Mouse (Mus musculus) heart, embryonic 12.5 days (tissue): Measurements from ENCODE around the gene Gdf9. TPM values are rescaled to one million over a fixed set of nuclear protein-coding genes. Genes with fewer than 3 reads are reported as not detected.

Experiments
- ATAC-seq: fragments of 200-750 bp; cut with Nextera tagmentation; 2 replicates; pipeline ENCODE4 v1.8.0; 2017; ENCODE audit warnings: moderate TSS enrichment, moderate library complexity; ENCODE audit not compliant: insufficient number of reproducible peaks, low FRiP score
- H3K27ac ChIP-seq: fragments of 300-500 bp; sonication (generic); 2 replicates; pipeline ENCODE4 v1.5.1; 2016; ENCODE audit warnings: mild to moderate bottlenecking, moderate library complexity; ENCODE audit not compliant: poor library complexity, severe bottlenecking
- H3K27me3 ChIP-seq: fragments of 300-500 bp; sonication (generic); replicated peaks from 2 replicates; pipeline ENCODE4 v1.6.1; 2016; ENCODE audit warnings: mild to moderate bottlenecking, moderate library complexity
- H3K36me3 ChIP-seq: fragments of 300-500 bp; sonication (generic); 2 replicates; pipeline ENCODE4 v1.6.1; 2016; ENCODE audit warnings: mild to moderate bottlenecking, moderate library complexity
- H3K4me1 ChIP-seq: fragments of 300-500 bp; sonication (generic); replicated peaks from 2 replicates; pipeline ENCODE4 v1.6.1; 2016; ENCODE audit warnings: mild to moderate bottlenecking
- H3K4me2 ChIP-seq: fragments of 300-500 bp; sonication (generic); 2 replicates; pipeline ENCODE4 v1.6.1; 2016; ENCODE audit warnings: mild to moderate bottlenecking, moderate library complexity
- H3K4me3 ChIP-seq: fragments of 300-500 bp; sonication (generic); 2 replicates; pipeline ENCODE4 v1.5.1; 2016; ENCODE audit warnings: mild to moderate bottlenecking
- H3K9ac ChIP-seq: fragments of 300-500 bp; sonication (generic); 2 replicates; pipeline ENCODE4 v1.6.1; 2016; ENCODE audit warnings: mild to moderate bottlenecking, moderate library complexity
- H3K9me3 ChIP-seq: fragments of 300-500 bp; sonication (generic); replicated peaks from 2 replicates; pipeline ENCODE4 v1.6.1; 2016; ENCODE audit warnings: mild to moderate bottlenecking, moderate library complexity
- WGBS: fragments of 180-500 bp; shearing (Covaris S2); methylation state at CpG from one replicate; pipeline ENCODE4 v1.1.7; 2016; 5-methylcytosine and 5-hydroxymethylcytosine counted together
- polyA plus RNA-seq: library from polyadenylated mRNA; unstranded; fragments of >200 nt; fragmentation: Nextera tagmentation; extraction: Ambion mirVana; gene quantifications from 2 replicates; pipeline ENCODE4 v1.2.1, GENCODE M21; 2016

Gene Gdf9
- polyA plus RNA-seq, 1 experiment from 2014 or later: 0.56 TPM

- Histone ChIP-seq H3K36me3 (no peaks in the 10 kb centered on the region), H3K4me3 (peak overlapping the region; percentile 55), H3K9me3 (no peaks in the 10 kb centered on the region; the same call in 1 of the 2 replicates), H3K9ac (peak overlapping the region; percentile 54), H3K27ac (no peak overlapping the region), H3K27me3 (peaks cover 72% of the 10 kb centered on the region), H3K4me1 (peaks cover 19% of the 10 kb centered on the region), H3K4me2 (peak overlapping the region; percentile 88)
- peak; percentile 46; the same call in 1 of the 2 replicates for ATAC-seq
- WGBS: 5% methylated on average over 79 of the region's 79 CpGs
Measured at GRCm38 (mm10) chr11:53478383-53479170, 47.8 kb downstream of the Gdf9 start.

DNA sequence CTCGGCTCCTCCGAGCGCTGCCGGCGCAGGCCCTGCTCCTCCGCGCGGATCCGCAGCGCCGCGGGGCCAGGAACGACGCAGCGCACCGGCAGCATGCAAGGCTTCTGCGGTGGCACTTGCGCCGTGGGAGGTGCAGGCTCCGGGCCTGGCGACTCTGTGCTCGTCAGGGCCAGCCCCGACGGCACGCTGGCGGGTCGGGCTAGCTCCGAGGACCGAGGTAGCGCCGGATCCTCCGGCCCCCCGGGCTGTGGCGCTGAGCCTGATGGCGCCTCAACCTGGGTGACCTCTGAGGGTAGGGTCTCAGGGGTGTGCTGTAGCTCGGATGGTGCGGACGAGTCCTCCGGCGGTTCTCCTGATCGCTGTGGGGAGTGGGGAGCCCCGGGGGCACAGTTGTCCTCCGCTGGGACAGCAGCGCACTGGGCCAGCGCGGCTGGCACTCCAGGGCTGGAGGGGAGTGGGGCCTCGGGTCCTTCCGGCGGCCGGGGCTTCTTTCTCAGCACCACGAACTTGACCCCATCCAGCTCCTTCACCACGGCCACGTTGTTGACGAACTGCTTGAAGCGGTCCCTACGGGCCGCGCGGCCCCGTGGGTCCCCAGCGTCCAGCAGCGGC, 48.5 kb downstream of the Gdf9 start:
- WGBS: under 1% methylated on average over 62 of the region's 62 CpGs
- Histone ChIP-seq H3K9ac (peak overlapping the region; percentile 54), H3K4me3 (peak overlapping the region; percentile 55), H3K36me3 (no peaks in the 10 kb centered on the region), H3K4me1 (peaks cover 19% of the 10 kb centered on the region), H3K27me3 (peaks cover 65% of the 10 kb centered on the region), H3K9me3 (no peaks in the 10 kb centered on the region), H3K27ac (no peak overlapping the region), H3K4me2 (peak overlapping the region; percentile 88)
- ATAC-seq: peak; percentile 35; the same call in 1 of the 2 replicates

DNA sequence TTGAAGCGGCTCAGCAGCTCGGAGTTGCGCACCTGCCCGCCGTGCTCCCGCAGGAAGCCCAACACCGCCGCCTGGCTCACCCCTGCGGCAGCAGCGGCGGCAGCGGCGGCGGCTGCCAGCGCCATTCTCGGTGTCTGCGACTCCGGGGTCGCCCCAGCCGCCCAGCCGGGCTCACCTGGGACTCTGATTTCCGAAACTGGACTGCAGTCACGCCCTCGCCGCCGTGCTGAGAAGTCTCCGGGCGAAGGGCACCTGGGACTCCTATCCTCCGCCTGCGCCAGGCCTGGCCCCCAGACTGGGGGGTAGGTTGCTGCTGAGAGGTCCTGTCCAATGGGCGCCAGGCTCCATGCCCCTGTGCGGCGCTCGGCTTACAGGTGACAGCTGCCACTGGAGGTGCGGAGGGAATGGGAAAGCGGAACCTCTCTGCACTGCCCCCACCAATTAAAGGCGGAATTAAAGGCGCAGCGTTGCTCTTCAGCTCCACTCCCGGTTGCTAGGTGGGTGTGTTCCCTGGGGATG, 49.0 kb downstream of the Gdf9 start, which contains the start of the genes Gm9945 and Sowaha:
Gene Gm9945, plus strand, starts transcription at position 384 of the 519 bp plus-strand sequence.
Gene Sowaha, minus strand, starts transcription at position 492 of the 519 bp plus-strand sequence.
- H3K36me3 ChIP-seq: no peaks in the 10 kb centered on the region
- H3K4me1 ChIP-seq: peaks cover 19% of the 10 kb centered on the region
- H3K4me2 ChIP-seq: peak within 1 kb of the TSS; percentile 88
- no peaks in the 10 kb centered on the region for H3K9me3 ChIP-seq
- no peak within 1 kb of the TSS for H3K27ac ChIP-seq
- 4% methylated on average over 40 of the region's 40 CpGs for WGBS
- peak; percentile 33 for ATAC-seq
- peaks cover 59% of the 10 kb centered on the region for H3K27me3 ChIP-seq
- H3K9ac ChIP-seq: peak within 1 kb of the TSS; percentile 54
- H3K4me3 ChIP-seq: peak within 1 kb of the TSS; percentile 55

DNA sequence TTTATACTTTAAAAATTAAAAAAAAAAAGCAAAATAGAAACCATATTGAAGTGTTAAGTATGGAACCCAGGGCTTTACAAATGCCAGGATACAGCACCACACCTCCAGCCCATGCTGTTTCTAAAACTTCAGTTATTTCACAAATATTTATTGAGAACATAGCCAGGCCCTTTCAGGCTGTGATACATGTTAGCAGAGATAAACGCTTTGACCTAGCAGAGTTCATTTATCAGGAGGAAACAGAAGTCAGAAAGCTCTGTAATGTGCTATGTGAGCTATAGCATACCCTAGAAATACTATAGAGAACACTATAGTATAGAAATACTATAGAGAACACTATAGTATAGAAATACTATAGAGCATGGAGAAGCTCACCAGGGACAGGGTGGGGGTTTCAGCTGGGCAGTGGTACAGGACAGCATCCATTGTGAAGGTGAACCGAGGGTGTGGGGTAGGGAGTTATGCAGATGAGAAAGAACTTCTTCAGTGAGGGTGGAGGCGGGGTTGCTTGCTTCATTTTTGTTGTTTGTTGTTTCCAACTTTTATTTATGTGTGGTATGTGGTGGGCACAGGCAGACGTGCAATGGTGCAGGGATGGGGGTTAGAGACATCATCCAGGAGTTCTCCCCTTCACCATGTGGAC, 50.4 kb downstream of the Gdf9 start:
- no peaks in the 10 kb centered on the region for H3K36me3 ChIP-seq
- H3K27me3 ChIP-seq: peaks cover 52% of the 10 kb centered on the region
- ATAC-seq: peak; percentile 37; the same call in 1 of the 2 replicates
- H3K9ac ChIP-seq: no peak overlapping the region
- H3K4me1 ChIP-seq: peaks cover 19% of the 10 kb centered on the region
- H3K4me3 ChIP-seq: no peak overlapping the region
- WGBS: 66% methylated on average over 4 of the region's 4 CpGs
- no peak overlapping the region for H3K27ac ChIP-seq
- H3K9me3 ChIP-seq: no peaks in the 10 kb centered on the region
- no peak overlapping the region for H3K4me2 ChIP-seq

- Histone ChIP-seq H3K4me3 (no peak overlapping the region), H3K36me3 (no peaks in the 10 kb centered on the region), H3K27ac (no peak overlapping the region), H3K9ac (no peak overlapping the region), H3K9me3 (no peaks in the 10 kb centered on the region), H3K27me3 (peaks cover 57% of the 10 kb centered on the region), H3K4me1 (peaks cover 28% of the 10 kb centered on the region), H3K4me2 (no peak overlapping the region)
- WGBS: 52% methylated on average over 9 of the region's 9 CpGs
- no peak; the same call in 1 of the 2 replicates for ATAC-seq
Measured at GRCm38 (mm10) chr11:53483159-53483891, 52.5 kb downstream of the Gdf9 start.

DNA sequence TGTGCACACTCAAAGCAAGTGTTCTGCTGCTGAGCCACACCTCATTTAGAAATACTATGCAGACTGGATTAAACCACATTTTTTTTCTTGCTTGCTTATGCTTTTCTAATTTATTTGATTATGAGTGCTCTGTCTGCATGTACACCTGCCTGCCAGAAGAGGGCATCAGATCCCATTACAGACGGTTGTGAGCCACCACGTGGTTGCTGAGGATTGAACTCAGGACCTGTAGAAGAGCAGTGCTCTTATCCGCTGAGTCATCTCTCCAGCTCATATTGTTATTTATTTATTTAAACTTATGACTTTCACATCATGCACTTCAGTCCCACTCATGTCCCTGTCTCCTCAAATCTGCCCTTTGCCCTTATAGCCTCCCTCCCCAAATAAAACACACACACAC, 54.9 kb downstream of the Gdf9 start:
- Histone ChIP-seq H3K27ac (no peak overlapping the region), H3K4me1 (peaks cover 11% of the 10 kb centered on the region), H3K4me2 (no peak overlapping the region), H3K9me3 (no peaks in the 10 kb centered on the region), H3K4me3 (no peak overlapping the region), H3K9ac (no peak overlapping the region), H3K36me3 (no peaks in the 10 kb centered on the region), H3K27me3 (peaks cover 35% of the 10 kb centered on the region)
- no peak for ATAC-seq
- WGBS: 43% methylated on average over 3 of the region's 3 CpGs

DNA sequence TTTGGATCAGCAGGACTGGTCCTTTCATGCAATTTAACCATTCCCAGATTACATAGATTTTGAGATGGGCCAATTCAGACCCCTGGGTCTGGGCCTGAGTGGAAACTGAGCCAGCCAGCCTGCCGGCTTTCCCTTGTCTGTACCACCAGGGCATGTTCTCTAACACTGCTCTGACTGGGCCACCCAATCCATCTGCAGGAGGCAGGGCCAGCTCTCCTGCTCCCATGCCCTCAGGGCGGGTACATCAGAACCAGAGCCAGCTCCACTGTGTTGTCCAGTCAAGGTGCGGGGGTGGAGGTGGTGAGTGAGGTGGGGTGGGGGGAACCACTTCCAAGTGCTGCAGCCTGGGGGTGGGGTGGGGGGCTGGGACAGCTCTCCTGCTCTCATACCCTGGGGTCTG, 55.5 kb downstream of the Gdf9 start:
- no peaks in the 10 kb centered on the region for H3K36me3 ChIP-seq
- H3K4me2 ChIP-seq: no peak overlapping the region
- 70% methylated on average over 3 of the region's 3 CpGs for WGBS
- H3K27ac ChIP-seq: no peak overlapping the region
- H3K4me3 ChIP-seq: no peak overlapping the region
- no peaks in the 10 kb centered on the region for H3K9me3 ChIP-seq
- no peak overlapping the region for H3K9ac ChIP-seq
- peaks cover 11% of the 10 kb centered on the region for H3K4me1 ChIP-seq
- H3K27me3 ChIP-seq: peaks cover 31% of the 10 kb centered on the region
- ATAC-seq: no peak

DNA sequence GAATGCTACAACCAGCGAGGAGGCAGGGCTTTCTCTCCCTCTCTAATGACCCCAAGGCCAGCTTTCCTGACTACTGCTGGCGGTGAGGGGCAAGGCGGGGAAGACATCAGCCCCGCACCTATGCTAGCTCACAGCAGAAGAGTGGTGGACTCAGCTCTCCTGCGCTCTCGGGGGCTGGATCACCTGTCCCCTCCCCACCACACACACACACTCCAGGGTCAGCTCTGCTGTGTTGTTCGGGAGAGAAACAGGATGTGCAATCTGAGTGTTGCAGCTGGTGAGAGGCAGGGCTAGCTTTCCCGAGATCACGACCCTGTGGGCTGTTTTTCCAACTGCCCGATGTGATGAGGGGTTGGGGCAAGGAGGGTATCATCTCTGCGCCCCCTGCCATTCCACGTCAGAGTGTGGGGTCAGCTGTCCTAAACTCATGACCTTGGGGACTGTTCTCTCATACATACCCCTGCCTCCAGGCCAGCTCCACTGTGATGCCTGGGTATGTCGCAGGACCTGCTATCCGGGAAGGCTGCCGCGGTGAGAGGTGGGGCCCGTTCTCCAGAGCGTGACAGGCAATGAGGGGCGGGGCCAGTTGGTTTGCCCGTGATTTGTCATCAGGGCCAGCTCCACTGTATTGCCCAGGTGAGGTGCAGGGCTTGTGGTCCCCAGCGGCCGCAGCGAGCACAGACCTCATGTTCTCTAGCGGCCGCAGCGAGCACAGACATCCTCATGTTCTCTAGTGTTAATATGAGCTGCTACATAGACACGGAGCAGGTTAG, 56.2 kb downstream of the Gdf9 start:
- peak overlapping the region; percentile 65 for H3K4me2 ChIP-seq
- ATAC-seq: no peak
- H3K27me3 ChIP-seq: peaks cover 28% of the 10 kb centered on the region
- no peaks in the 10 kb centered on the region for H3K9me3 ChIP-seq
- H3K36me3 ChIP-seq: no peaks in the 10 kb centered on the region
- WGBS: 15% methylated on average over 27 of the region's 27 CpGs
- H3K4me3 ChIP-seq: peak overlapping the region; percentile 27
- peaks cover 15% of the 10 kb centered on the region for H3K4me1 ChIP-seq
- H3K27ac ChIP-seq: no peak overlapping the region
- H3K9ac ChIP-seq: peak overlapping the region; percentile 34
